Mouse (Mus musculus): ENCODE data around the gene Scgb1a1. TPM values are rescaled to one million over a fixed set of nuclear protein-coding genes. Genes with fewer than 3 reads are reported as not detected.

The Scgb1a1 gene
- polyA plus RNA-seq, 1 experiment from 2014 or later, result not detected

GRCm38 (mm10) chr19:9076035-9076434 lies 11.7 kb downstream of the Scgb1a1 start:
- Histone ChIP-seq H3K9me3 (no peaks in the 10 kb centered on the region), H3K36me3 (no peaks in the 10 kb centered on the region), H3K27me3 (replicated peaks) (no peaks in the 10 kb centered on the region), H3K4me2 (no peak overlapping the region), H3K4me3 (no peak overlapping the region), H3K4me1 (peaks cover 33% of the 10 kb centered on the region), H3K9ac (no peak overlapping the region), H3K27ac (replicated peaks) (no peak overlapping the region)
- no peak for ATAC-seq (ENCODE audit: extremely low read depth, insufficient number of reproducible peaks, low FRiP score, low TSS enrichment)
- WGBS, result 80% methylated on average over 3 of the region's 3 CpGs

GRCm38 (mm10) chr19:9075558-9075957 lies 12.2 kb downstream of the Scgb1a1 start:
- Histone ChIP-seq H3K27me3 (replicated peaks) (no peaks in the 10 kb centered on the region), H3K4me3 (no peak overlapping the region), H3K27ac (replicated peaks) (no peak overlapping the region), H3K4me1 (peaks cover 38% of the 10 kb centered on the region), H3K9me3 (no peaks in the 10 kb centered on the region), H3K9ac (no peak overlapping the region), H3K36me3 (no peaks in the 10 kb centered on the region), H3K4me2 (no peak overlapping the region)
- no peak for ATAC-seq (ENCODE audit: extremely low read depth, insufficient number of reproducible peaks, low FRiP score, low TSS enrichment)
- 69% methylated on average over 2 of the region's 2 CpGs for WGBS

- ATAC-seq (ENCODE audit: extremely low read depth, insufficient number of reproducible peaks, low FRiP score, low TSS enrichment), result no peak
- 69% methylated on average over 4 of the region's 4 CpGs for WGBS
- no peak overlapping the region for H3K4me2 ChIP-seq
Measured at GRCm38 (mm10) chr19:9074424-9074823, 13.3 kb downstream of the Scgb1a1 start.

GRCm38 (mm10) chr19:9073776-9074411 lies 13.9 kb downstream of the Scgb1a1 start:
- no peaks in the 10 kb centered on the region for H3K27me3 ChIP-seq (replicated peaks)
- ATAC-seq (ENCODE audit: extremely low read depth, insufficient number of reproducible peaks, low FRiP score, low TSS enrichment), result no peak
- H3K9me3 ChIP-seq, result no peaks in the 10 kb centered on the region
- H3K4me2 ChIP-seq, result no peak overlapping the region
- 0 out of 2 replicates have a peak overlapping the region, but pooled peaks have one; percentile 15 for H3K9ac ChIP-seq
- 44% methylated on average over 12 of the region's 12 CpGs for WGBS
- peak overlapping the region; percentile 48 for H3K27ac ChIP-seq (replicated peaks)
- H3K4me1 ChIP-seq, result peaks cover 51% of the 10 kb centered on the region
- H3K4me3 ChIP-seq, result no peak overlapping the region
- no peaks in the 10 kb centered on the region for H3K36me3 ChIP-seq

More at GRCm38 (mm10) chr19:9074424-9074823, 13.3 kb downstream of the Scgb1a1 start:
- Histone ChIP-seq H3K27ac (replicated peaks) (peak overlapping the region; percentile 48), H3K36me3 (no peaks in the 10 kb centered on the region), H3K9ac (no peak overlapping the region), H3K4me3 (no peak overlapping the region), H3K4me1 (peaks cover 49% of the 10 kb centered on the region), H3K9me3 (no peaks in the 10 kb centered on the region), H3K27me3 (replicated peaks) (no peaks in the 10 kb centered on the region)

- Histone ChIP-seq H3K4me1 (peaks cover 54% of the 10 kb centered on the region), H3K4me2 (peak overlapping the region; percentile 18; the same call in 1 of the 2 replicates), H3K4me3 (no peak overlapping the region), H3K27ac (replicated peaks) (peak overlapping the region; percentile 88), H3K9me3 (no peaks in the 10 kb centered on the region), H3K27me3 (replicated peaks) (no peaks in the 10 kb centered on the region), H3K36me3 (no peaks in the 10 kb centered on the region), H3K9ac (no peak overlapping the region)
- WGBS, result 45% methylated on average over 2 of the region's 2 CpGs
- ATAC-seq (ENCODE audit: extremely low read depth, insufficient number of reproducible peaks, low FRiP score, low TSS enrichment), result no peak
Measured at GRCm38 (mm10) chr19:9072157-9072530, 15.6 kb downstream of the Scgb1a1 start.

- H3K9me3 ChIP-seq, result no peaks in the 10 kb centered on the region
- H3K36me3 ChIP-seq, result no peaks in the 10 kb centered on the region
- H3K4me3 ChIP-seq, result no peak overlapping the region
- no peaks in the 10 kb centered on the region for H3K27me3 ChIP-seq (replicated peaks)
- ATAC-seq (ENCODE audit: extremely low read depth, insufficient number of reproducible peaks, low FRiP score, low TSS enrichment), result peak; percentile 48; the same call in 1 of the 2 replicates
- H3K9ac ChIP-seq, result peak overlapping the region; percentile 17; the same call in 1 of the 2 replicates
- H3K4me2 ChIP-seq, result peak overlapping the region; percentile 22
- WGBS, result 34% methylated on average over 7 of the region's 7 CpGs
- peak overlapping the region; percentile 88 for H3K27ac ChIP-seq (replicated peaks)
- H3K4me1 ChIP-seq, result peaks cover 55% of the 10 kb centered on the region
Measured at GRCm38 (mm10) chr19:9071456-9072156, 16.2 kb downstream of the Scgb1a1 start.

- H3K9ac ChIP-seq, result no peak overlapping the region
- H3K36me3 ChIP-seq, result no peaks in the 10 kb centered on the region
- no peak overlapping the region for H3K4me2 ChIP-seq
- H3K27ac ChIP-seq (replicated peaks), result peak overlapping the region; percentile 88
- no peak for ATAC-seq (ENCODE audit: extremely low read depth, insufficient number of reproducible peaks, low FRiP score, low TSS enrichment)
- no peak overlapping the region for H3K4me3 ChIP-seq
- H3K9me3 ChIP-seq, result no peaks in the 10 kb centered on the region
- WGBS, result 75% methylated on average over 2 of the region's 2 CpGs
- H3K4me1 ChIP-seq, result peaks cover 67% of the 10 kb centered on the region
- H3K27me3 ChIP-seq (replicated peaks), result no peaks in the 10 kb centered on the region
Measured at GRCm38 (mm10) chr19:9070316-9070715, 17.4 kb downstream of the Scgb1a1 start.

- no peaks in the 10 kb centered on the region for H3K36me3 ChIP-seq
- peaks cover 62% of the 10 kb centered on the region for H3K4me1 ChIP-seq
- ATAC-seq (ENCODE audit: extremely low read depth, insufficient number of reproducible peaks, low FRiP score, low TSS enrichment), result no peak
- no peak overlapping the region for H3K4me2 ChIP-seq
- WGBS, result 52% methylated on average over 8 of the region's 8 CpGs
- H3K9ac ChIP-seq, result no peak overlapping the region
- peak overlapping the region; percentile 88 for H3K27ac ChIP-seq (replicated peaks)
- H3K4me3 ChIP-seq, result no peak overlapping the region
- no peaks in the 10 kb centered on the region for H3K9me3 ChIP-seq
- H3K27me3 ChIP-seq (replicated peaks), result no peaks in the 10 kb centered on the region
Measured at GRCm38 (mm10) chr19:9069687-9070307, 18.0 kb downstream of the Scgb1a1 start.

GRCm38 (mm10) chr19:9067292-9067691 lies 20.5 kb downstream of the Scgb1a1 start:
- Histone ChIP-seq H3K9ac (no peak overlapping the region), H3K4me1 (peaks cover 46% of the 10 kb centered on the region), H3K27me3 (replicated peaks) (no peaks in the 10 kb centered on the region), H3K4me3 (no peak overlapping the region), H3K4me2 (no peak overlapping the region), H3K36me3 (no peaks in the 10 kb centered on the region), H3K27ac (replicated peaks) (no peak overlapping the region), H3K9me3 (no peaks in the 10 kb centered on the region)
- no peak for ATAC-seq (ENCODE audit: extremely low read depth, insufficient number of reproducible peaks, low FRiP score, low TSS enrichment)
- 67% methylated on average over 5 of the region's 5 CpGs for WGBS

- no peaks in the 10 kb centered on the region for H3K36me3 ChIP-seq
- ATAC-seq (ENCODE audit: extremely low read depth, insufficient number of reproducible peaks, low FRiP score, low TSS enrichment), result no peak
- no peak overlapping the region for H3K4me2 ChIP-seq
- peaks cover 38% of the 10 kb centered on the region for H3K4me1 ChIP-seq
- H3K27ac ChIP-seq (replicated peaks), result no peak overlapping the region; the same call in 1 of the 2 replicates
- WGBS, result 54% methylated on average over 9 of the region's 9 CpGs
- H3K4me3 ChIP-seq, result no peak overlapping the region
- no peak overlapping the region for H3K9ac ChIP-seq
- no peaks in the 10 kb centered on the region for H3K9me3 ChIP-seq
- no peaks in the 10 kb centered on the region for H3K27me3 ChIP-seq (replicated peaks)
Measured at GRCm38 (mm10) chr19:9065621-9066561, 21.9 kb downstream of the Scgb1a1 start.

GRCm38 (mm10) chr19:9063831-9064230 lies 23.9 kb downstream of the Scgb1a1 start:
- no peaks in the 10 kb centered on the region for H3K9me3 ChIP-seq
- no peak overlapping the region for H3K27ac ChIP-seq (replicated peaks)
- no peaks in the 10 kb centered on the region for H3K27me3 ChIP-seq (replicated peaks)
- H3K4me1 ChIP-seq, result peaks cover 22% of the 10 kb centered on the region
- H3K9ac ChIP-seq, result no peak overlapping the region
- no peak overlapping the region for H3K4me2 ChIP-seq
- 83% methylated on average over 3 of the region's 3 CpGs for WGBS
- ATAC-seq (ENCODE audit: extremely low read depth, insufficient number of reproducible peaks, low FRiP score, low TSS enrichment), result no peak
- H3K4me3 ChIP-seq, result no peak overlapping the region
- no peaks in the 10 kb centered on the region for H3K36me3 ChIP-seq

Measured in heart, embryonic 13.5 days (tissue).